Mouse (Mus musculus) lung, postnatal 0 days (tissue): ENCODE measurements at regions not wholly inside any gene's neighbourhood (a gene's known extent, or its start where the extent isn't known, plus 50 kb on each side); places are given as distances from the start of the nearest gene placed in this dataset.
"Not testable (repeated sequence)": the region's sequence is repeated elsewhere in the genome, so short reads cannot be mapped to it uniquely, and the experiment has no call there.

Source experiments
- CTCF ChIP-seq: IDR thresholded peaks from 2 replicates; pipeline ENCODE4 v1.5.1; 2016; ENCODE audit warnings: antibody characterized with exemption, mild to moderate bottlenecking
- EP300 ChIP-seq: IDR thresholded peaks from 2 replicates; pipeline ENCODE4 v1.6.1; 2016; ENCODE audit warnings: antibody characterized with exemption, mild to moderate bottlenecking, control low read depth

DNA sequence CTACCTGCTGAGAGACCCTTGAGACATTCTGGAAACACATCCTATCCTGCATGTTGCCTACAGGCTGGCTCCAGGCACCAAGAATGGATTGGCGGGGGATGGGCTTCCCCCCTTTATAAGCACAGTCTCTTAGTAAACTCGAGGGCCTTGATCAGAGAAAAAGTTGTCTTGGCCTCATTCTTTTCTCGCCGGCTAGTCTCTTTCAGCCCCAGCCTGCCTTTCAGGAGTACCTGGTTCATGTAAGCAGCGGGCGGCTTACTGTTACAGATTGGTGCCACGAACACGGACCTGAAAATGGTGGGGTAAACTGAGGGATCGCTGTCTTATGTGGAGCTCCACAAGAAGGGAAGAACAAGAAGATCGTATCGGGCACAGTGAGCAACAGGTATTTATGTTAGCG, 67.5 kb upstream of the Lemd2 start:
- TF ChIP-seq CTCF, EP300: not testable (repeated sequence)
